In the genomic region with DNA sequence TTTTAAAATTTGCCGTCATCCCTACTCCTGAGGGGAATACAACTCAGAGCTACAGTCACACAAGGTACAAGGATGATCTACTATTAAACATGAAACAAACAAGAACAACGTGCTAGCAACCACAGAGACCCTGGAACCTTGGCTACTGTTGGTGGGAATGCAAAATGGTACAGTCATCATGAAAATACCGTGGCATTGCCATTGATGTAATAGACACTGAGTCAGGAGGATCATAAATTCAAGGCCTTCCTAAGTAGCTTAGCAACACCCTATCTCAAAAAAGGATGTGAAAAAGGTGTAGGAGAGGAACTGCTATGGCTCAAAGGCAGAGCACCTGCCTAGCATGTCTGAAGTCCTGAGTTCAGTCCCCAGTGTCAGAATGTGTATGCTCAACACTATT, we compare ENCODE assay signal across 1 mouse cellular context.
TF ChIP-seq lines count a peak whose summit lies in the region.

No protein-coding gene starts in this region.

TF ChIP-seq in CH12.LX, 34 proteins besides CTCF, POLR2A, EP300 and RAD21 (continued from another document):
- no peak for TF ChIP-seq GABPA (IDR thresholded peaks at IDR 0.05; ENCODE audit: insufficient replicate concordance, low read depth, low read length)
- TF ChIP-seq SMC3 (IDR thresholded peaks at IDR 0.05; ENCODE audit: low read depth, low read length): no peak
- no peak for TF ChIP-seq ZNF384 (IDR thresholded peaks at IDR 0.05; ENCODE audit: low read depth, low read length)
- no peak for TF ChIP-seq NRF1 (IDR thresholded peaks at IDR 0.05; ENCODE audit: low read depth, low read length)
- TF ChIP-seq MYC (IDR thresholded peaks at IDR 0.05; ENCODE audit: low read depth, low read length): no peak
- TF ChIP-seq TCF12 (IDR thresholded peaks at IDR 0.05; ENCODE audit: low read depth, low read length): 0 out of 2 replicates have a peak, but pooled peaks have one; percentile 35
- TF ChIP-seq ELF1 (IDR thresholded peaks at IDR 0.05; ENCODE audit: low read depth, low read length): no peak
- 0 out of 2 replicates have a peak, but pooled peaks have one; percentile 29 for TF ChIP-seq SIN3A (IDR thresholded peaks at IDR 0.05; ENCODE audit: low read length)
- TF ChIP-seq RCOR1 (conservative IDR thresholded peaks at IDR 0.05; ENCODE audit: low read depth, low read length): no peak
